Mouse (Mus musculus) testis, adult 2 months (tissue): ENCODE data around the gene Doxl2. TPM values are rescaled to one million over a fixed set of nuclear protein-coding genes. Genes with fewer than 3 reads are reported as not detected.
"Not testable (repeated sequence)": the region's sequence is repeated elsewhere in the genome, so short reads cannot be mapped to it uniquely, and the experiment has no call there.

Experiments used
- H3K27ac ChIP-seq: fragments of 200-500 bp; 2 replicates; pipeline ENCODE4 v1.5.1; 2012; ENCODE audit warnings: low read depth, low read length; ENCODE audit not compliant: control insufficient read depth, insufficient read depth
- H3K27me3 ChIP-seq: fragments of 200-500 bp; 2 replicates; pipeline ENCODE4 v1.6.1; 2012; ENCODE audit warnings: mild to moderate bottlenecking, low read length, moderate library complexity; ENCODE audit not compliant: control insufficient read depth, insufficient read depth
- H3K36me3 ChIP-seq: fragments of 200-500 bp; 2 replicates; pipeline ENCODE4 v1.6.1; 2012; ENCODE audit warnings: mild to moderate bottlenecking, low read length; ENCODE audit not compliant: control insufficient read depth, insufficient read depth
- H3K4me1 ChIP-seq: fragments of 200-500 bp; 2 replicates; pipeline ENCODE4 v1.6.1; 2012; ENCODE audit warnings: low read length; ENCODE audit not compliant: control insufficient read depth, insufficient read depth
- H3K4me3 ChIP-seq: fragments of 200-500 bp; 2 replicates; pipeline ENCODE4 v1.5.1; 2012; ENCODE audit warnings: low read depth, mild to moderate bottlenecking, low read length, moderate library complexity, mixed read lengths; ENCODE audit not compliant: control insufficient read depth
- CTCF ChIP-seq: fragments of 200-500 bp; IDR thresholded peaks from 2 replicates; pipeline ENCODE4 v1.5.1; 2012; ENCODE audit warnings: low read depth, mild to moderate bottlenecking, inconsistent platforms, low read length, moderate library complexity; ENCODE audit not compliant: control insufficient read depth, insufficient read depth, insufficient replicate concordance
- POLR2A ChIP-seq: fragments of 200-500 bp; IDR thresholded peaks from 2 replicates; pipeline ENCODE4 v1.6.1; 2012; ENCODE audit warnings: low read depth, mild to moderate bottlenecking, inconsistent platforms, low read length, moderate library complexity; ENCODE audit not compliant: control insufficient read depth
- polyA plus RNA-seq: library from polyadenylated mRNA; depleted of rRNA; stranded (reverse); fragments of >200 nt; gene quantifications from 2 replicates; pipeline ENCODE4 v1.2.3, GENCODE M21; 2012

The Doxl2 gene
- polyA plus RNA-seq, 1 experiment = not detected

DNA sequence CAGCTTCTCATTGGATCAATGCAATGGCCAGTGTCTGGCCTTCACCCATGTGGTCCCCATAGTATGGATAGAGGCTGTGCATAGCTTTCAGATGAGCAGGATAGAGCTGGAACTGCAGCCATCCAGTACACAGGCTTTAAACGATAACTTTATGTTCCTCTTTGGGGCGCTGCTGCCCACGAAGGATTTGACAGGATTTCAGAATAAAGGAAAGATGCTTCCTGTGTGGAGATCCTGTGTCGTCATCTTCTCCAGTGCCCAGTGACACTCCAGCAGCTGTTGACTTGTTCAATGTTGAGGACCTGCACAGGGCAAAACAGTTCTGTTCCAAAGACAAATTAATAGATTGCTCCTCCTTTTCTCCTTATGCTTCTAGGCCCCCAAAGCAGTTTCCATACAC is 18.0 kb upstream of the Doxl2 start:
- Histone ChIP-seq H3K27ac (no peak overlapping the region), H3K4me3 (no peak overlapping the region), H3K36me3 (no peaks in the 10 kb centered on the region), H3K4me1 (no peaks in the 10 kb centered on the region), H3K27me3 (no peaks in the 10 kb centered on the region)
- TF ChIP-seq POLR2A (no peak), CTCF (no peak)

DNA sequence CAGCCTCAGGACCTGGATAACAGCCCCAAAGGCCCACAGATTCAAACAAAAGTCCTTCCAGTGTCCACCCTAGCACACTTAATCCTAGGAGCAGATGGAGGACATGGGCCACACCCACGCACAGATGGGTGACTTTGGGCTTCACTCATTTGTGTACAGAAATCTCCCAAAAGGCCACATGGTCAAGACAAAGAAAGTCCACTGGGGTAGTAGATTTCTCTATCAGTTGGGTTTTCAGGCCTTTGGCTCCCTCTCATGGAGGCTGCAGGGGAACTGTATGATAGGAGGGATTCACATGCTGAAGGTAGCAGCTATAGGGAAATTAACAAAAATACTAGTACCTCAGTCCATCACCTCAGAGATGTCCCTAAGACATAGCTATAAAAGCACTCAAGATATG is 16.7 kb upstream of the Doxl2 start:
- Histone ChIP-seq H3K27ac (no peak overlapping the region), H3K4me3 (no peak overlapping the region), H3K4me1 (no peaks in the 10 kb centered on the region), H3K27me3 (no peaks in the 10 kb centered on the region), H3K36me3 (no peaks in the 10 kb centered on the region)
- TF ChIP-seq CTCF = no peak
- no peak for TF ChIP-seq POLR2A

DNA sequence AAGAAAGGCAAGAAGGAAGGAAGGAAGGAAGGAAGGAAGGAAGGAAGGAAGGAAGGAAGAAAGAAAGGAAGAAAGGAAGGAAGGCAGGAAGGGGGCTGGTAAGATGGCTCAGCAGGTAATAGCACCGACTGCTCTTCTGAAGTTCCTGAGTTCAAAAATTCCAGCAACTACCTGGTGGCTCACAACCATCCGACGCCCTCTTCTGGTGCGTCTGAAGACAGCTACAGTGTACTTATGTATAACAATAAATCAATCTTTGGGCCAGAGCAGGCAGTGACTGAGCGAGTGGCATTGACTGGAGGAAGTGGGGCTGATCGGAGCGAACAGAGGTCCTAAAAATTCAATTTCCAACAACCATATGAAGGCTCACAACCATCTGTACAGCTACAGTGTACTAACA is 15.6 kb upstream of the Doxl2 start:
- H3K36me3 ChIP-seq, H3K4me1 ChIP-seq, H3K4me3 ChIP-seq, H3K27me3 ChIP-seq, H3K27ac ChIP-seq: not testable (repeated sequence)

DNA sequence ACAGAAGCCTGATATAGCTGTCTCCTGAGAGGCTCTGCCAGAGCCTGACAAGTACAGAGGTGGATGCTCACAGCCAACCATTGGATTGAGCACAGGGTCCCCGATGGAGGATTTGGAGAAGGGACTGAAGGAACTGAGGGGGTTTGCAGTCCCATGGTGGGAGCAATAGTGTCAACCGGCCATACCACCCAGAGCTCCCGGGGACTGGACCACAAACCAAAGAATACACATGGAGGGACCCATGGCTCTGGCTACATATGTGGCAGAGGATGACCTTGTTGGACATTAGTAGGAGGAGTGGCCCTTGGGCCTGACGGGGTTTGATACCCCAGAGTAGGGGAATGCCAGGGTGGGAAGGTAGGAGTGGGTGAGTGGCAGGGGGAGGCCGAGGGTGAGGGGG is 8.1 kb upstream of the Doxl2 start:
- H3K4me1 ChIP-seq, H3K36me3 ChIP-seq, H3K27ac ChIP-seq, H3K4me3 ChIP-seq, H3K27me3 ChIP-seq: not testable (repeated sequence)

DNA sequence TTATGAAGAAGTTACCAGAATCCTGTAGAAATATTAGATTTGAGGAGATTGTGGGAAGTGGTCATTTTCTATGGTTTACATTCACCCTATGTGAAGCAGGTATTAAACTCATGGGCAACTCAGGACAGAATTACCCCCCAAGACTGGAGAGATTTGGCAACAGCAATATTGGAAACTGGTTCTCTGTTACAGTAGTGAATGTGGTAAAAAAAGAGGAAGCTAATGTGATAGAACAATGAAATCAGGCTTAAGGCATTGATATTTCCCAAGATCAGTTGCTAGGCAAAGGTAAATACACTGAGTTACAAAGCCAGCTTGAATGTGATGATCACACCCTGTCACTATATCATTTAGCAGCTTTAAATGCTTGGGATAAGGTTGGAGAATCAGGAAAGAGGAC is 6.9 kb upstream of the Doxl2 start:
- Histone ChIP-seq H3K4me3 (no peak overlapping the region), H3K27me3 (no peaks in the 10 kb centered on the region), H3K36me3 (no peaks in the 10 kb centered on the region), H3K27ac (no peak overlapping the region), H3K4me1 (no peaks in the 10 kb centered on the region)
- TF ChIP-seq POLR2A (no peak), CTCF (no peak)

DNA sequence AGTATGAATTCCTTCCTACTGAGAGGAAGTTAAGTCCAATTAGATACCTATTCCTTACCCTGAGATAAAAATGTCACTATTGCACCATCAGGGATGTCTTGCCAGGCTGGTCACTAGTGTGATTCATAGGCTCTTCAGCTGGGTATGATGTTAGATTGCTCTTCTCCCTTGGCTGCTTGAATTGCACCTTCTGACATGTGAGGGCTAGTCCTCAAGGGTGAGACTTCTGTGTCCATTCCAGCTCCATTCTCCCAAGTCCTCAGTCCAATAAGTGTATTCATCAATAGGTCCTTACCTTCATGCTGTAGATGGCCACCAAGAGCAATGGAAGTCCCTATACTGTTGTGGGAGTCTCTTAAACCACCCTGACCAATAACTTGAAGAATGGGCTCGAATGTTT is 4.9 kb downstream of the Doxl2 start:
- H3K4me1 ChIP-seq = no peaks in the 10 kb centered on the region
- TF ChIP-seq POLR2A (no peak), CTCF (no peak)
- H3K4me3 ChIP-seq = no peak overlapping the region
- no peak overlapping the region for H3K27ac ChIP-seq
- H3K36me3 ChIP-seq = no peaks in the 10 kb centered on the region
- no peaks in the 10 kb centered on the region for H3K27me3 ChIP-seq

DNA sequence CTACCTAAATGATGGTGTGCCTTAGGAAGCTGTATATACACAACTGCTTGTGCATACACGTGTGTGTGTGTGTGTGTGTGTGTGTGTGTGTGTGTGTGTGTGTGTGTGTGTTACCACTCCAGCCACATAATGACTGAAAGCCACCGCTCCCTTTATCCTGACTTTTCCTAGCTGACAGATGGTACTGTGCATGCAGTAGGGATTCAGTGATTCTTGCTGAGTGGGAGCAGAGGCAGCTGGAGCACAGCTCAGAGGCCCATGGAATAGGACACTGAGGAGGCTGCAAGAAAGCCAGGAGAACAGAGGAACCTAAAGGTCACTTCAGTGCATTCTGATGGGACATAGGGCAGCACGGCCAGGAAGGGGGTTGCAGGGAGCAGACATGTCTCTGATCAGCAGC is 7.5 kb downstream of the Doxl2 start:
- H3K4me3 ChIP-seq = no peak overlapping the region
- TF ChIP-seq CTCF (no peak), POLR2A (no peak)
- no peaks in the 10 kb centered on the region for H3K36me3 ChIP-seq
- no peaks in the 10 kb centered on the region for H3K4me1 ChIP-seq
- no peak overlapping the region for H3K27ac ChIP-seq
- H3K27me3 ChIP-seq = no peaks in the 10 kb centered on the region

DNA sequence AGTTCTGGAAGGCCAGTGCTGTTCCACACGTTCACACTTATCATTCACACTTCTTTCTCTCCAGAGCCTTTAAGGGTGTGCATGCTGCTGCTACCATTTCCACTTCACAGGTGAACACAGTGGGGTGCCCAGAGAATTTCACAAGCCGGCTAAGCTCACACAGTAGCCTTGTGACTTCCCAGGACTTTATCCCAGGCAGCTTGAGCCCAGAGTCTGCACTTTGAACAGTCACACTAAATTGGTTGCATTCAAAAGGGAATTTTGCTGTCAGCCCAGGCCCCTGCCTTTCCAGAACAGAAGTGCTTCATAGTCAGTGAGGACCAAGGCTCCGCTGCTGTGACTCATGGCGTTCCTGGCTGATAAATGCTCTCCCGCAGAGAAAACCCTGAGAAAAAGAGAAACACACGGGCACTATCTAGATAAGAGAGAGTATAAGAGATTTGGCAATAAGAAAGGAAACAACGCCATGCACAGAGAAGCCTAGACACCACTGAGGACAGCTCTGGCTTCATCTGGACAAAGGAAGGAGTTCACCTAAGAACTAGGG is 11.8 kb downstream of the Doxl2 start, which contains the start of gene Svs1:
Gene Svs1 (plus strand): TSS at position 418 of the 547 bp plus-strand sequence.
- no peaks in the 10 kb centered on the region for H3K4me1 ChIP-seq
- no peak within 1 kb of the TSS for H3K27ac ChIP-seq

More for the DNA sequence above, 11.8 kb downstream of the Doxl2 start, which contains the start of gene Svs1:
- Histone ChIP-seq H3K36me3 (no peaks in the 10 kb centered on the region), H3K4me3 (no peak within 1 kb of the TSS), H3K27me3 (no peaks in the 10 kb centered on the region)
- TF ChIP-seq POLR2A = no peak
